Mouse (Mus musculus) ES-E14 (cell line): ENCODE measurements at regions not wholly inside any gene's neighbourhood (a gene's known extent, or its start where the extent isn't known, plus 50 kb on each side); places are given as distances from the start of the nearest gene placed in this dataset.
"Not testable (repeated sequence)": the region's sequence is repeated elsewhere in the genome, so short reads cannot be mapped to it uniquely, and the experiment has no call there.

Source experiments
- DNase-seq: peaks from one replicate; pipeline ENCODE4 v3.0.0-alpha.2; 2013; ENCODE audit warnings: low read depth, low spot score
- H3K27ac ChIP-seq: 2 replicates; pipeline ENCODE4 v1.5.1; 2012; ENCODE audit warnings: low read depth, mild to moderate bottlenecking, low read length, moderate library complexity, mixed read lengths; ENCODE audit not compliant: poor library complexity, insufficient read depth, severe bottlenecking
- H3K36me3 ChIP-seq: 2 replicates; pipeline ENCODE4 v1.6.1; 2012; ENCODE audit warnings: mild to moderate bottlenecking, low read length, moderate library complexity, mixed read lengths; ENCODE audit not compliant: control insufficient read depth, poor library complexity, insufficient read depth, severe bottlenecking
- H3K4me1 ChIP-seq, 2 experiments: fragments of 150-350 bp in 1 of 2; sonication (generic) in 1 of 2; 2 replicates each; pipeline ENCODE4 v1.6.1; 2012; ENCODE audit warnings: low read length in 2 of 2, mild to moderate bottlenecking in 1 of 2, mixed read lengths in 1 of 2; ENCODE audit not compliant: control insufficient read depth in 2 of 2, insufficient read depth in 2 of 2, poor library complexity in 1 of 2
- H3K4me3 ChIP-seq, 2 experiments: fragments of 150-350 bp in 1 of 2; sonication (generic) in 1 of 2; 2 replicates each; pipeline ENCODE4 v1.5.1; 2012; ENCODE audit warnings: low read length in 2 of 2, low read depth in 1 of 2, mild to moderate bottlenecking in 1 of 2, mixed read lengths in 1 of 2; ENCODE audit not compliant: insufficient read depth in 1 of 2, poor library complexity in 1 of 2, severe bottlenecking in 1 of 2
- H3K9ac ChIP-seq: 2 replicates; pipeline ENCODE4 v1.6.1; 2012; ENCODE audit warnings: low read depth, mild to moderate bottlenecking, low read length, mixed read lengths; ENCODE audit not compliant: poor library complexity, insufficient read depth, severe bottlenecking
- H3K9me3 ChIP-seq: fragments of 150-350 bp; sonication (generic); 2 replicates; pipeline ENCODE4 v1.6.1; 2012; ENCODE audit warnings: low read depth, mild to moderate bottlenecking, low read length; ENCODE audit not compliant: control insufficient read depth, insufficient read depth
- CHD2 ChIP-seq: IDR thresholded peaks from 2 replicates; pipeline ENCODE4 v1.6.1; 2014; ENCODE audit warnings: mild to moderate bottlenecking, low read depth, low read length, inconsistent platforms
- HCFC1 ChIP-seq: IDR thresholded peaks from 2 replicates; pipeline ENCODE4 v1.6.1; 2012; ENCODE audit warnings: low read length, inconsistent platforms, borderline replicate concordance; ENCODE audit not compliant: insufficient read depth
- MAFK ChIP-seq: IDR thresholded peaks from 2 replicates; pipeline ENCODE4 v1.6.1; 2014; ENCODE audit warnings: mild to moderate bottlenecking, low read depth, low read length, inconsistent platforms; ENCODE audit not compliant: insufficient read depth
- ZC3H11A ChIP-seq: IDR thresholded peaks from 2 replicates; pipeline ENCODE4 v1.6.1; 2012; ENCODE audit warnings: low read depth, mild to moderate bottlenecking, inconsistent platforms, low read length, borderline replicate concordance
- ZNF384 ChIP-seq: IDR thresholded peaks from 2 replicates; pipeline ENCODE4 v1.6.1; 2012; ENCODE audit warnings: low read depth, low read length, inconsistent platforms
- in situ Hi-C, 2 experiments: fragments of 600-800 bp; cut with MboI; formaldehyde crosslinking; loops; one replicate each; pipeline ENCODE4 v1.15.1; 2025; ENCODE audit warnings: low sequenced_read_pairs in 2 of 2, inconsistent platforms in 1 of 2; ENCODE audit not compliant: unreplicated experiment in 2 of 2

DNA sequence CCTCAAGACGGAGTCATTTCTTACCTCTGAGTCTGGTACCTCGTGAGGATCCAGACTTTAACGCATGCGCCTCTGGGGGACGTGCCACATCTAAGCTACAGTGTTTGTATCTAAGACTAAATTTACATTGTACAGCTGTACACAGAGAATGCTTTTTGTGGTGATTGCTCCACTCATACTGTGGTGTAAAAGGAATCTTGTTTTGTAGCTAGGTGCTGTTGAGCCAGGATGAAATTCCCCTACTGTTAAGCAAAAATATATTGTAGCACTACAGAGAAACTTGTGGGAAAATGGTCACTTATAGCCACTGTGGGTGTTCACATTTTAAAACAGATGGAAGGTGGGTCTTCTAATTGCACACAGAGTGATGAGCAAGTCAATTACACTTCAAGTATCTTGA is 99.1 kb downstream of the Gpr63 start:
- in situ Hi-C loops = no loop called here
- H3K9ac ChIP-seq = no peak overlapping the region
- H3K4me1 ChIP-seq = no peaks in the 10 kb centered on the region
- no peak for TF ChIP-seq MAFK
- TF ChIP-seq ZNF384 = no peak
- no peak for TF ChIP-seq HCFC1
- no peak for TF ChIP-seq ZC3H11A
- no peak overlapping the region for H3K4me3 ChIP-seq
- no peak overlapping the region for H3K27ac ChIP-seq
- no peak for DNase-seq
- H3K36me3 ChIP-seq = no peaks in the 10 kb centered on the region
- no peaks in the 10 kb centered on the region for H3K9me3 ChIP-seq

DNA sequence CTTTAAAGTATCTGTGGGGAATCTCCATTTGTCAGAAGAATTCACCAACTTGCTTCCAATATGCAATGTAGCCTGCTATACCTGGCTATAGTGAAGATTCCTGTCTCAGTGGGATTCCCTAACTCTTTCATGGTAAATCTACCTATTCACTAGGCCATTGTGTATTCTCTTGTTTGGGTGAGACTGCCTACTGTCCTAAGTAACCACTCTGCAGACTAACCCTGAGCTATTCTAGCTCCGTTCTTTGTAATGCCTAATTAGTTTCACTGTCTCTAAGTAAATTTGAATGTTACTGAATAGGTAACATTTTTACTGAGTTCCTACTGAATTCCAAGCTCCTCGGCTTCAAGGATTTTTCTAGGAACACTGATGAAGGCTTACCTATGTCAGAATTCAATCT is 126.5 kb downstream of the Gpr63 start:
- H3K9me3 ChIP-seq, in situ Hi-C loops, H3K9ac ChIP-seq, H3K4me1 ChIP-seq, H3K36me3 ChIP-seq, H3K4me3 ChIP-seq, H3K27ac ChIP-seq: not testable (repeated sequence)
- DNase-seq = peak; percentile 24
- peak; percentile 7; the same call in 1 of the 2 replicates for TF ChIP-seq CHD2

DNA sequence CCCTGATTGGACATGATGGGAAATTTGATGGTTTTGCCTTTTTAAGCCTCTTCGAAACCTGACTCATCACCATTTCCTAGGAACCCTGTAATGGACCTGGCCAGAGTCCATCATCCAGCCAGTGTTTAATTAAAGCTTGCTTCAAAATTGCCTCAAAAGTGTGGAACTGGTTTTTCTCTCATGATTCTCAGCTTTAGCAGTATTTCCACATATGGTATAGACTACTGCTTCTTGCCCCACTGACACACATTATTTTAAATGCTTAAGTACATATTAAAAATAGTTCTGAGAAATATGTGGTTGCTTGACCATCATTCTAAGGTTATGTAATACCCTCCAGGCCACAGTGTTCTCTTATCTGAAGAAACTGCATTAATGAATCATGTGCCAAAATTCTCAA is 135.3 kb downstream of the Gpr63 start:
- no peak for DNase-seq
- no peak overlapping the region for H3K9ac ChIP-seq
- H3K36me3 ChIP-seq = no peaks in the 10 kb centered on the region
- no peaks in the 10 kb centered on the region for H3K9me3 ChIP-seq
- in situ Hi-C loops = no loop called here
- TF ChIP-seq MAFK (no peak), HCFC1 (no peak), ZNF384 (no peak), ZC3H11A (no peak), CHD2 (no peak)
- H3K4me1 ChIP-seq = no peaks in the 10 kb centered on the region
- H3K27ac ChIP-seq = no peak overlapping the region
- H3K4me3 ChIP-seq = no peak overlapping the region

DNA sequence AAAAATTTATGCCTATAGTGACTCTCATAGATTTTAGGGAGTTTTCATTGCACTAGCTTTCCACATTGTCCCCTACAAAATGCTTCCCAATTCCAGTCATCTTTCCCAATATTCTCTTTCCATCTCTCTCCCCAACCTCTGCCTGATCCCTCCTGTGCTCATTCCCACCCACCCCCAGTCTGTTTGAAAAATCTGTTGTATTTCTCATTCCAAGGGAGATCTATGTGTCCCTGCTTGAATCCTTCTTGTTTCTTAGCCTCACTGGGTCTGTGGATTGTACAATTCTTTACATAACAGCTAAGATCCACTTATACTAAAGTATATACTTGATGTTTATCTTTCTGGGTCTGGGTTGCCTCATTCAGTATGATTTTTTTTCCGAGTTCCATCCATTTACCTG is 101.4 kb downstream of the Fhl5 start:
- H3K4me1 ChIP-seq = no peaks in the 10 kb centered on the region
- TF ChIP-seq CHD2 (no peak), ZNF384 (no peak), MAFK (no peak), HCFC1 (no peak), ZC3H11A (no peak)
- in situ Hi-C loops = no loop called here
- DNase-seq = no peak
- H3K27ac ChIP-seq = no peak overlapping the region
- H3K36me3 ChIP-seq = no peaks in the 10 kb centered on the region
- no peak overlapping the region for H3K4me3 ChIP-seq
- H3K9me3 ChIP-seq = no peaks in the 10 kb centered on the region
- H3K9ac ChIP-seq = no peak overlapping the region
